Mouse (Mus musculus) stomach, postnatal 0 days (tissue): ENCODE data around the gene Piwil4. TPM values are rescaled to one million over a fixed set of nuclear protein-coding genes. Genes with fewer than 3 reads are reported as not detected.
A peak's percentile ranks its signal among the peaks of the same experiment; 100 is the strongest.

ENCODE experiments used
- ATAC-seq: fragments of 200-750 bp; cut with Nextera tagmentation; 2 replicates; pipeline ENCODE4 v1.8.0; 2017; ENCODE audit not compliant: low FRiP score, low TSS enrichment
- DNase-seq: peaks from one replicate; pipeline ENCODE4 v3.0.0-alpha.2; 2016; ENCODE audit warnings: low spot score
- H3K27ac ChIP-seq: fragments of 300-500 bp; sonication (generic); replicated peaks from 2 replicates; pipeline ENCODE4 v1.5.1; 2014; ENCODE audit warnings: mild to moderate bottlenecking, control low read depth
- H3K27me3 ChIP-seq: fragments of 300-500 bp; sonication (generic); 2 replicates; pipeline ENCODE4 v1.6.1; 2014; ENCODE audit warnings: low read length; ENCODE audit not compliant: control insufficient read depth, insufficient read depth
- H3K36me3 ChIP-seq: fragments of 300-500 bp; sonication (generic); 2 replicates; pipeline ENCODE4 v1.6.1; 2014; ENCODE audit warnings: low read length, mixed read lengths; ENCODE audit not compliant: control insufficient read depth, insufficient read depth
- H3K4me1 ChIP-seq: fragments of 300-500 bp; sonication (generic); replicated peaks from 2 replicates; pipeline ENCODE4 v1.6.1; 2014; ENCODE audit warnings: antibody characterized with exemption; ENCODE audit not compliant: control insufficient read depth, insufficient read depth
- H3K4me2 ChIP-seq: fragments of 300-500 bp; sonication (generic); replicated peaks from 2 replicates; pipeline ENCODE4 v1.6.1; 2014; ENCODE audit warnings: low read depth, mild to moderate bottlenecking, control low read depth, moderate library complexity
- H3K4me3 ChIP-seq: fragments of 300-500 bp; sonication (generic); 2 replicates; pipeline ENCODE4 v1.5.1; 2014; ENCODE audit warnings: low read depth, low read length, control low read depth
- H3K9ac ChIP-seq: fragments of 300-500 bp; sonication (generic); 2 replicates; pipeline ENCODE4 v1.6.1; 2014; ENCODE audit warnings: mild to moderate bottlenecking, low read length, control low read depth, mixed read lengths
- H3K9me3 ChIP-seq: fragments of 300-500 bp; sonication (generic); 2 replicates; pipeline ENCODE4 v1.6.1; 2016; ENCODE audit warnings: low read length; ENCODE audit not compliant: control insufficient read depth
- CTCF ChIP-seq: IDR thresholded peaks from 2 replicates; pipeline ENCODE4 v1.5.1; 2016; ENCODE audit warnings: antibody characterized with exemption, low read depth, mild to moderate bottlenecking, moderate library complexity
- EP300 ChIP-seq: optimal IDR thresholded peaks from 2 replicates; pipeline ENCODE3; 2016; ENCODE audit warnings: antibody characterized with exemption
- WGBS: fragments of 180-500 bp; shearing (Covaris S2); extraction: QIAGEN DNeasy Blood & Tissue Kit; methylation state at CpG from one replicate; pipeline ENCODE4 v1.1.7; 2014; 5-methylcytosine and 5-hydroxymethylcytosine counted together
- polyA plus RNA-seq: library from polyadenylated mRNA; unstranded; fragments of >200 nt; fragmentation: Nextera tagmentation; extraction: Ambion mirVana; gene quantifications from 2 replicates; pipeline ENCODE4 v1.2.1, GENCODE M21; 2015

Piwil4 gene
- polyA plus RNA-seq, 1 experiment from 2014 or later: 0.53 TPM

DNA sequence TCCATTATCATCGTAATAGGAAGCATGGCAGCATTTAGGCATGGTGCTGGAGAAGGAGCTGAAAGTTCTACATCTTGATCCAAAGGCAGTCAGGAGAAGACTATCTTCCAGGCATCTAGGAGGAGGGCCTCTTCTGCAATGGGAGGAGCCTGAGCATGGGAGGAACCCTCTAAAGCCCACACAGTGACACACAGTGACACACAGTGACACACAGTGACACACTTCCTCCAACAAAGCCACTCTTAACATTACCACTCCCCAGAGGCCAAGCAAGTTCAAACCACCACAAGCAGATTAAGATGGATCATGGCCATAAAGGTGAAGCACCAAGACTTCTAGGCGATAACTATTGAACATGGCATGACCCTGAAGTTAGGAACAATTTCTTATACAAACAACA lies 31.5 kb upstream of the Piwil4 start:
- DNase-seq (no peak), ATAC-seq (peak; percentile 84)
- Histone ChIP-seq H3K9ac (no peak overlapping the region), H3K36me3 (no peaks in the 10 kb centered on the region), H3K4me2 (no peak overlapping the region), H3K9me3 (no peaks in the 10 kb centered on the region), H3K4me3 (no peak overlapping the region), H3K27me3 (no peaks in the 10 kb centered on the region), H3K27ac (no peak overlapping the region), H3K4me1 (0 out of 2 replicates have a peak, but pooled peaks cover 2% of the 10 kb centered on the region)
- WGBS: 81% methylated on average over 2 of the region's 2 CpGs
- TF ChIP-seq CTCF (no peak), EP300 (no peak)

GRCm38 (mm10) chr9:14770803-14771471 lies 30.4 kb upstream of the Piwil4 start, which contains the start of gene 1700012B09Rik:
Gene 1700012B09Rik, minus strand, starts transcription at chr9:14771030.
- ATAC-seq (0 out of 2 replicates have a peak, but pooled peaks have one; percentile 29), DNase-seq (no peak)
- Histone ChIP-seq H3K27me3 (no peaks in the 10 kb centered on the region), H3K4me3 (no peak within 1 kb of the TSS), H3K9ac (no peak within 1 kb of the TSS), H3K27ac (no peak within 1 kb of the TSS), H3K36me3 (no peaks in the 10 kb centered on the region), H3K4me1 (0 out of 2 replicates have a peak, but pooled peaks cover 2% of the 10 kb centered on the region), H3K9me3 (no peaks in the 10 kb centered on the region), H3K4me2 (no peak within 1 kb of the TSS)
- TF ChIP-seq EP300: no peak
- WGBS: 23% methylated on average over 23 of the region's 23 CpGs

DNA sequence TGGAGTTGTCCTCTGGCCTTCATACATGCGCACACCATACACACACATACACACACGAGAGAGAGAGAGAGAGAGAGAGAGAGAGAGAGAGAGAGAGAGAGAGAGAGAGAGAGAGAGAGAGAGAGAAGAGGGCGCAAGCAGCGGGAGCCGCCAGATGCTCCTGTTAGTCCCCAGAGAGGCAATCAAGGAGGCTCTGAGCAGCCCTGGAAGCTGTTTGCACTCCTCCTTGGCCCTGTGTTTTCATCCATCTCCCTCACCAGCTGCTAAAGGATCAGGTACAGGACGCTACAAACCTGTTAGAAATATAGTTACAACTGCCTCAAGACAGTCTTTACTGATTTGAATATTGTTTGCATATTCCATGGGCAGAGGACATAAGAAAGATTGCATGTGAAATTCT lies 29.3 kb upstream of the Piwil4 start:
- Histone ChIP-seq H3K27me3 (no peaks in the 10 kb centered on the region), H3K9ac (no peak overlapping the region), H3K4me1 (0 out of 2 replicates have a peak, but pooled peaks cover 2% of the 10 kb centered on the region), H3K27ac (no peak overlapping the region), H3K4me3 (no peak overlapping the region), H3K9me3 (no peaks in the 10 kb centered on the region), H3K4me2 (no peak overlapping the region), H3K36me3 (no peaks in the 10 kb centered on the region)
- no peak for ATAC-seq
- DNase-seq: no peak
- no peak for TF ChIP-seq CTCF
- no peak for TF ChIP-seq EP300
- 55% methylated on average over 5 of the region's 6 CpGs for WGBS

GRCm38 (mm10) chr9:14764765-14765164 lies 24.2 kb upstream of the Piwil4 start:
- no peaks in the 10 kb centered on the region for H3K27me3 ChIP-seq
- no peak overlapping the region for H3K27ac ChIP-seq
- no peaks in the 10 kb centered on the region for H3K4me1 ChIP-seq
- H3K9me3 ChIP-seq: no peaks in the 10 kb centered on the region
- 20% methylated on average over 7 of the region's 7 CpGs for WGBS
- TF ChIP-seq CTCF (peak; percentile 82), EP300 (no peak)
- H3K36me3 ChIP-seq: no peaks in the 10 kb centered on the region
- no peak overlapping the region for H3K4me2 ChIP-seq
- no peak overlapping the region for H3K4me3 ChIP-seq
- DNase-seq (peak; percentile 57), ATAC-seq (peak; percentile 29; the same call in 1 of the 2 replicates)
- H3K9ac ChIP-seq: no peak overlapping the region

DNA sequence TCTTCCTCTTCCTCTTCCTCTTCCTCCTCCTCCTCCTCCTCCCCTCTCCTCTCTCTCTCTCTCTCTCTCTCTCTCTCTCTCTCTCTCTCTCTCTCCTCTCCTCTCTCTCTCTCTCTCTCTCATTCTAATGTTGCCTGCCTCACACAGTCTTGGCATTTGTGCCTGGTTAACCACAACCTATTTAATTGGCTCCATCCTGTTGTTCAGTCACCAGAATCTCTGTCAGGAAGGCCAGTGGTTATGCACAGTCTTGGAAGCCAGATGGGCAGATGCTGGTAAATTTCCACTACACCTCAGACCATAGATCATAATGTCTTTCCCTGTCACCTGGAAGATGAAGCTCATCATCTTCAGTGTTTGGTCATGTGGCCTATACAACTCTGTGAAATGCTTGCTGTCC lies 18.7 kb upstream of the Piwil4 start:
- Histone ChIP-seq H3K9ac (no peak overlapping the region), H3K36me3 (no peaks in the 10 kb centered on the region), H3K9me3 (no peaks in the 10 kb centered on the region), H3K4me3 (no peak overlapping the region), H3K4me1 (no peaks in the 10 kb centered on the region), H3K4me2 (no peak overlapping the region), H3K27me3 (no peaks in the 10 kb centered on the region), H3K27ac (no peak overlapping the region)
- ATAC-seq (no peak), DNase-seq (no peak)
- TF ChIP-seq CTCF (no peak), EP300 (no peak)

DNA sequence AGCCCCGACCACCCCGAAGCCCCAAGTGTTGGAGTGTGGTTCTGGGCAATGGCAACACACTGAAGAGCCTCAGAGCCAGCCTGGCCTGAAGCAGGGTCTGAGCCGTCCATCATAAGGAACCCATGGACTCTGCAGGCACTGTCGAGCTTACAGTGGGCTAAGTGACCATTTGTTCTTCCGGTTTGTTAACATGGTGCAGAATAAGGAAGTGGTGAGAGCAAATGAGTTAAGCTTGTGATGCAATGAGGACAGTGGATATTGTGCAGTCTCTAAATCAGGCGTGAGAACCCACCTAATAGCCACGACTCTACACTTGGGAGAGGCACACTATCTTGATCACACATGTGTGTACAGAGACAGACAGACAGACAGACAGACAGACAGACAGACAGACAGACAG lies 18.1 kb upstream of the Piwil4 start:
- ATAC-seq: no peak
- H3K4me3 ChIP-seq: no peak overlapping the region
- H3K27ac ChIP-seq: no peak overlapping the region
- no peak overlapping the region for H3K9ac ChIP-seq
- H3K36me3 ChIP-seq: no peaks in the 10 kb centered on the region
- TF ChIP-seq CTCF (no peak), EP300 (no peak)
- no peaks in the 10 kb centered on the region for H3K4me1 ChIP-seq
- no peak overlapping the region for H3K4me2 ChIP-seq
- no peaks in the 10 kb centered on the region for H3K27me3 ChIP-seq
- 58% methylated on average over 7 of the region's 7 CpGs for WGBS
- H3K9me3 ChIP-seq: no peaks in the 10 kb centered on the region
- DNase-seq: no peak
